Comparison of ENCODE assay signal across 18 mouse cellular contexts in the genomic region with DNA sequence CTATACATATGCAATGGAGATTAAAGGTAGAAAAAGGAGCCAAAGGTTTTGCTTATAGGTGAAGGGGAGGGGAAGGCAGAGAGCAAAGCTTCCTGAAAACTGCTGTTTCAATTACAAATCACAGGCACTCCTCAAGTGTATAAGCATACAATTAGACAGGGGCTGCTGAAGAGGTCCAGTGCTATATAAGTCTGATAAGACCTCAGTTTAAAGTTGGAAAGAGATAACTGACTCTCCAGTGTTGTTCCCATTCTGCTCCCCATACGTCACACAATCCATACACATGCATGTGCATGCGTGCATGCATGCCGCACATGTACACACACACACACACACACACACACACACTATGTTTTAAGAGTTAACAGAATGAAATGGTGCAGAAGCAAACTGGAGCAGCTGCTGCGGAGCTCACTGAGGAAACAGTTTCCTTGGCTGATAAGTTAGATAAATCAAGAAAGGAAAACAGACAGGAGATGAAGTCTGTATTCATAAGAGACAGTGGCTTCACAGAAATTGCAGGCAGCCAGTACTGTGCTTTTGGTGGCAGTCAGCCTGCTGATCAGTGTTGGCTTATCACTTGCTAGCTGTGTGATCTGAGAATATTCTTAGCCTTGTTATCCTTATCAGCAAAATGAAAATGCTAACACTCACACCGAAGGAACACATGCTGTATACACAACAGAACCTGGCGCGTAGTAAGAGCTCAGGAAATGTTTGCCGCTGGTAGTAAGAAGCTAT.
DNase-seq lines count a peak whose midpoint lies in the region; ATAC-seq and TF ChIP-seq lines count a peak whose summit lies in the region.
"Had no signal": no experiment of that assay in that cellular context is flagged by ENCODE, and none has a peak within 500 bp of the region (broad histone marks: within the 10 kb centered on the region; RNA-seq: fewer than 3 reads in every experiment).

No protein-coding gene starts in this region.

- intact Hi-C loops in heart, adult 2 months (cut with DNase I): no loop called here
- intact Hi-C loops in left cerebral cortex, adult 2 months (cut with DNase I): no loop called here
- intact Hi-C loops in left cerebral cortex, postnatal 4 days (cut with DNase I): no loop called here
- intact Hi-C loops in heart, postnatal 10 days (cut with DNase I): no loop called here

- H3K9ac ChIP-seq in heart, adult 2 months (ENCODE audit: low read depth, low read length): no peak overlapping the region
- H3K9ac ChIP-seq in kidney, embryonic 14.5 days (ENCODE audit: low read depth, low read length): no peak overlapping the region
- no peak overlapping the region for H3K9ac ChIP-seq in intestine, embryonic 16.5 days (ENCODE audit: low read depth, low read length)
- H3K9ac ChIP-seq: embryonic facial prominence, embryonic 13.5 days; lung, embryonic 14.5 days had no signal

- TF ChIP-seq EP300 in heart, adult 2 months (IDR thresholded peaks at IDR 0.05; ENCODE audit: insufficient read depth, low read depth, low read length): no peak

- ATAC-seq in kidney, embryonic 14.5 days (ENCODE audit: low FRiP score, low TSS enrichment): no peak
- no peak for ATAC-seq in intestine, embryonic 16.5 days
- ATAC-seq: hindbrain, postnatal 0 days had no signal

- H3K27me3 ChIP-seq in heart, adult 2 months (ENCODE audit: control insufficient read depth, insufficient read depth, low read length): no peaks in the 10 kb centered on the region
- no peaks in the 10 kb centered on the region for H3K27me3 ChIP-seq in kidney, embryonic 14.5 days (ENCODE audit: control insufficient read depth, insufficient read depth, low read length)
- H3K27me3 ChIP-seq in intestine, embryonic 16.5 days (replicated peaks; ENCODE audit: control insufficient read depth, insufficient read depth, low read length): no peaks in the 10 kb centered on the region
- H3K27me3 ChIP-seq: embryonic facial prominence, embryonic 13.5 days had no signal

- H3K36me3 ChIP-seq in heart, adult 2 months (ENCODE audit: control insufficient read depth, insufficient read depth, low read length): no peaks in the 10 kb centered on the region
- H3K36me3 ChIP-seq in kidney, embryonic 14.5 days (ENCODE audit: control insufficient read depth, insufficient read depth, low read length): no peaks in the 10 kb centered on the region
- H3K36me3 ChIP-seq in intestine, embryonic 16.5 days (ENCODE audit: control insufficient read depth, insufficient read depth, low read length): no peaks in the 10 kb centered on the region

- no peak for TF ChIP-seq POLR2A in heart, adult 2 months (IDR thresholded peaks at IDR 0.05; ENCODE audit: insufficient read depth, low read depth, low read length)
- no peak for TF ChIP-seq POLR2A in brain, embryonic 14.5 days (IDR thresholded peaks at IDR 0.05; ENCODE audit: borderline replicate concordance, extremely low read depth, insufficient read depth, insufficient read length, poor library complexity, severe bottlenecking)

- H3K27ac ChIP-seq in heart, adult 2 months: no peak overlapping the region
- peak overlapping the region; percentile 91 for H3K27ac ChIP-seq in left cerebral cortex, adult 2 months
- H3K27ac ChIP-seq in kidney, embryonic 14.5 days (ENCODE audit: low read depth, low read length): no peak overlapping the region
- H3K27ac ChIP-seq in intestine, embryonic 16.5 days (ENCODE audit: low read length): no peak overlapping the region
- H3K27ac ChIP-seq: embryonic facial prominence, embryonic 13.5 days; hindbrain, postnatal 0 days had no signal

- DNase-seq in heart, adult 11 months: peak; percentile 63
- DNase-seq in heart, adult 2 months: no peak
- DNase-seq in left cerebral cortex, adult 2 months (ENCODE audit: extremely low spot score in 1 of 2, low spot score in 2 of 2): no peak
- no peak for DNase-seq in left cerebral cortex, postnatal 4 days
- peak; percentile 57 for DNase-seq in brain, embryonic 14.5 days (ENCODE audit: low read depth)
- peak; percentile 1 to 9 for DNase-seq in heart, postnatal 10 days
- DNase-seq: adrenal gland, adult 8-10 months; B cell, adult 2 months; cerebellum, postnatal 25 days; gastrocnemius, postnatal 36 days; kidney, adult 8-10 months; lung, embryonic 14.5 days; right cerebral cortex, postnatal 14 days; thymus, adult 18-20 months had no signal

- H3K79me2 ChIP-seq in heart, adult 2 months (replicated peaks; ENCODE audit: control insufficient read depth, insufficient read depth, low read length): no peaks in the 10 kb centered on the region

- H3K4me3 ChIP-seq in heart, adult 2 months: no peak overlapping the region
- no peak overlapping the region for H3K4me3 ChIP-seq in left cerebral cortex, adult 2 months
- no peak overlapping the region for H3K4me3 ChIP-seq in kidney, embryonic 14.5 days (ENCODE audit: low read length)
- no peak overlapping the region for H3K4me3 ChIP-seq in intestine, embryonic 16.5 days (ENCODE audit: low read length)
- H3K4me3 ChIP-seq: embryonic facial prominence, embryonic 13.5 days had no signal

- TF ChIP-seq CTCF in heart, adult 2 months (IDR thresholded peaks at IDR 0.05): no peak
- TF ChIP-seq CTCF in left cerebral cortex, adult 2 months (IDR thresholded peaks at IDR 0.05): no peak
- TF ChIP-seq CTCF in brain, embryonic 14.5 days (IDR thresholded peaks at IDR 0.05; ENCODE audit: borderline replicate concordance, extremely low read depth, insufficient read depth, insufficient read length): no peak

- H3K4me2 ChIP-seq in kidney, embryonic 14.5 days (replicated peaks; ENCODE audit: low read depth, low read length): no peak overlapping the region
- H3K4me2 ChIP-seq in intestine, embryonic 16.5 days (ENCODE audit: low read depth, low read length): no peak overlapping the region
- H3K4me2 ChIP-seq: embryonic facial prominence, embryonic 13.5 days; lung, embryonic 14.5 days had no signal

- 18% methylated on average over 8 of the region's 8 CpGs for WGBS in heart, adult 2 months
- 83% methylated on average over 8 of the region's 8 CpGs for WGBS in kidney, embryonic 14.5 days
- WGBS in intestine, embryonic 16.5 days: 63% methylated on average over 8 of the region's 8 CpGs

- peaks cover 2% of the 10 kb centered on the region; the same call in 1 of the 2 replicates for H3K4me1 ChIP-seq in heart, adult 2 months (ENCODE audit: control insufficient read depth, insufficient read depth, low read length)
- H3K4me1 ChIP-seq in kidney, embryonic 14.5 days (ENCODE audit: control insufficient read depth, insufficient read depth, low read length): no peaks in the 10 kb centered on the region
- no peaks in the 10 kb centered on the region for H3K4me1 ChIP-seq in intestine, embryonic 16.5 days (ENCODE audit: control insufficient read depth, insufficient read depth, low read length)
- H3K4me1 ChIP-seq: embryonic facial prominence, embryonic 13.5 days had no signal

- peaks cover 10% of the 10 kb centered on the region for H3K9me3 ChIP-seq in kidney, embryonic 14.5 days (ENCODE audit: control insufficient read depth, low read length)
- 0 out of 2 replicates have a peak, but pooled peaks cover 3% of the 10 kb centered on the region for H3K9me3 ChIP-seq in intestine, embryonic 16.5 days (ENCODE audit: control insufficient read depth, low read length)

Comparison
In these comparisons a context has a peak if more than half of its experiments do, and no peak if none do; other contexts are left out.
1. DNase-seq: peak in heart, adult 11 months (single experiment), brain, embryonic 14.5 days (single experiment) and heart, postnatal 10 days (2 of 2); none in heart, adult 2 months (0 of 2), left cerebral cortex, adult 2 months (0 of 2) and left cerebral cortex, postnatal 4 days (single experiment).